Mouse (Mus musculus): Measurements from ENCODE around the gene Fam72a.
A peak's percentile ranks its signal among the peaks of the same experiment; 100 is the strongest.

The Fam72a gene

DNA sequence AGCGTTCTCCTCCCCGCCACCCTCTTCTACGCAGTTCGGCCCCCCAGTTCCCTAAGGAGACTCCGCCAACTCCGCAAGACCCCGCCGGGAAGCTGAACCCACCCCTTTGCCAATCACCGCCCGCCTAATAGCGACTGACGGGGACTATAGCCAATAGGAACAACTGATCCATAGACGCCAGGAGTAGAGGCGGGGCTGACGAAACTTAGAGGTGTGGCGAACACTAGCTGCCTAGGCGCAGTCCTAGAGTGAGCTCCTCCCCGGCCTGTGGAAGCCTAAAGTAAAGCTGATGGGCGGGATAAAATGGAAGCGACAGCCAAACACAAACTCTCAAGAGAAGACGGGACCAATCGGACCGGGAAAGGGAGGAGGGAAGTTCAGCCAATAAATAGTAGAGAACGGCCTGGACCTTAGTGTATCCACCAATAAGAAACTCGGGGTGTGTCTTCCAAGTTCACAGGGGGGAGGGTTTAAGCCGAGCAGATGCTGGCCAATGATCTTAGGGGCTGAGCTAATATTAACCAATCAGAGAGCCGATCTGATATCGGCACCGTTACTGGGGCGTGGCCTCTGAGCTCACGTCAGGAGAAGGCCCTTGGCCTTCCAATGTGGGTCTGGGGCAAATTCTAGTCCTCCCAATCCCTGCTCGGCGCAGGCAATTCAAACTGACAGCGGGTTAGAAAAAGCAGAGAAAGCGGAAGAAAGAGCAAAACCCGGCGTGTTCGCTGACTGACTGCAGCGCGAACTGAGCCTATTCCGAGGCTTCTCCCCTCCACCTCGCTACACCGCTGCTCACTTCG, at the start of gene Fam72a, which contains the start of gene Srgap2:
Gene Fam72a, plus strand, starts transcription at position 623 of the 800 bp plus-strand sequence.
Gene Srgap2, minus strand, starts transcription at position 72 of the 800 bp plus-strand sequence.
- DNase-seq: peak; percentile 99

DNA sequence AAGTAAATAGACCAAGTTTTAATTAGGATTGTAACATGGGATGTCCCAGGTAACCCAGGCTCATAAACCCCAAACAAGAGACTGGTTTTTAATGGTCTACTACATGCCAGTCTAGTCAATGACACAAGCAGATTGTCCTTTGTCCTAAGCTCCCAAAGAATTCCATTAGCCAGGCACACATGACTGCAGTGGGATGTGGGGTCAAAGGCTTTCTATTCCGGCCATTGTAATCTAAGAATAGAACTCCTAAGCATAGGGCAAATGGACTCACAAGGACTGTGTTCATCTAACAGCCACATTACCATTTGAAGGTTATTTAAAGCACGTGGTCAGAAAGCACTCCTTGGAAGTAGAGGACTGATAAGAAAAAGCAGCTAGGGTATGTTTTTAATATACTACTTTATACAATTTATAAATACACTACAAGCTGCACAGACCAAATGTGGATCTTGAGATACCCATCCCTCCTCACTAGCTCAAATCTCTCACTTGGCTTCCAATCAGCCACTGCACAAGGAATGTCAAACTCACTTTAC, 48.9 kb upstream of the Fam72a start:
- peak; percentile 28 for DNase-seq

DNA sequence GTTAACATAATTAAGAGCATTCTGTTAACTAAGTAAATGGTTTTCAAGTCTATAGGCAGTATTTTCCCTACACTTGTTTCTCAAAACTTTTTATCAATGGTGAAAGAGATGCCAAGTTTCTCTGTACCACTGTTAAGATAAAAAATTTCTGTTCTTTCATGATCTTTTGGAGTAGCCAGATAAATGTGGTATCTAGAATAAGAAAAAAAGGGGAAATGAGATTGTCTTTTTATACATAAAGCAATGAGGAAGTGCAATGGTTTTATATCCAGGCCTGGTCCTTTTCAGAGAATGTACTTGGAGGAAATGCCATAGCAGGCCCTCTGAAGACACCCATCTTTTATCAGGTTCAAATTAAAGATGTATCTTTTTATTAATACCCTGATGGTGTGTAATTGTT, 46.3 kb upstream of the Fam72a start:
- no peak for DNase-seq

DNA sequence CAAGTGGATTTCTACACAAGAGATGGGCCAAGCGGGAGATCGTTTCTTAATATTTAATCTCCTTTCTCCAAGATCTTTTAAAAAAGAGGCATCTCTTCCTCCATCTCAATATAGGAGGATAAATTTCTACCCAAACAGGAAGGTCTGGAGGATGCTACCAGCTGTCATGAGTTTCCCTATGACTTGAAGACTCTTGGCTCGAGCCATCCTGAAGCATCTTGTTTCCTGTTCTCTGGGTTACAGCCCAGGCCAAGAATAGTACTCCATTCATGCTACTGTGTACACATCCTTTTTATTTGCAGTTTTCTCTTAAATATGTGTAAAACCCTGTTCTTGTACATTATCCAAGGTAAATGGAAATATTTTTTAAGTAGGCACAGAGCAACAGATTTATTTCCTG, 45.5 kb upstream of the Fam72a start:
- no peak for DNase-seq

DNA sequence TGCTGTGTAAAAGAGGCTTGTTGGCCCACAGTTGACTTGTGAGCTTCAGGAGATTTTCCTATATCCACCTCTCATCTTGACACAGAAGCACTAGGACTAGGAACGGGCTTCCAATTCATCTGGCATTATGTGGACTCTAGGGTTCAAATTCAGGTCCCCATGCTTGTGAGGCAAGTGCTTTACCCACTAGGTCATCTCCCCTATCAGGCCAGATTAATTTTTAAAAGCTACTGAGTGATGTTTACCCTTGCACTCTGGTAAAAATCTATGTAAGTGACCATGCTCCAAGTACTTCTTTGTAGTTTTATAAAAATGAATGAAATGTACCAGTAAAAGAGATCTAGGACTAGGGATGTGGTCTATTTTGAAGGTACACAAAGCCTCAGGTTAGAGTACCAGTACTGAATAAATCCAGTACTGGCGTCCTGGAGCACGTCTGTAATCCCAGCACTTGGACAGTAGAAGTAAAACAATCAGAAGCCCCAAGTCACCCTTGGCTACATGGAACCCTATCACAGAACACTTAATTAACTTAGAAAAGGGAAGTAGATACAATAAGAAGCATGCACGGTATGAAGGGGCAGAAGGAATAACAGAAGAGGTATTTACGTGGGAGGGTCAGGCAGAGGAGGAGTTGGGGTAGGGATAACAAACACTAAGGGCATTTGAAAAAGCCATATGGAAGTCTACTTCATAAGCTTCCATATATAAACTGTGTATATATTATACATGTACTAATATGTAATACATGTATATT, 41.4 kb upstream of the Fam72a start:
- DNase-seq: no peak

DNA sequence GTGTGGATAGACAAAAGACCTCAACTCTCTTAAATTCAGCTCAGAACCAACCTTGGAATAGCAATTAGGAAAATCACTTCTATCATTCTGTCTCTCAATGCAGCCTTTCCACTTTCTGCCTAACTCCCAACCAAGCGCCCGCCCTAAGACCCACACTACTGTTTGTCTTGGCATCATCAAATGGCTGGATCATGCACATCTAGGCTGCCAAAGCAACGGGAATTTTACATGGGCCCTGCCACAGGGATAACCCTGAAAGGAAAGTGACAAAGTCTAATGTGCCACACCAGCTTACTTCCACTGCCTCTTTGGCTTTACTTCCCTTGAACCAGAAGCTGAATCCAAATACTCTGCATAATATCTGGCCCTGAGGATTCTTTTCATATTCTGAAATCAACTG, 38.4 kb upstream of the Fam72a start:
- DNase-seq: no peak

DNA sequence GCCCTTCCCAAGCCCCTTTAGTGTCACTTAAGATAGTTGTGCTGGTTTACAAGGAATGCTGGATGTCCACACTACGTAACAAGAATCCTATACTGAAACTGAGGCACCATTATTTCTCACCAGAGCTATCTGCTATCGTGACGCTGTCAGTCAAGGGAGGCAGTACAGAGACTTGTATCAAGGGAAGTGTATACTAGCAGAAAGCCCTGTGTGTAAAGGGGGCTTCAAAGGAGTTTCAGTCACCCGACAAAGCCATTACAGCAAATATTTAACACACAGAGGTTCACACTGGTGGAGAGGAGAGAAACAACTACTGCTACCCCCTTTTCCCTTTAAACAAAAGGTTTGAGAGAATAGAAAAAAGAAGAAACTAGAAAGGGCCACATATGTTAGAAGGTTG, 36.1 kb upstream of the Fam72a start:
- DNase-seq: no peak

DNA sequence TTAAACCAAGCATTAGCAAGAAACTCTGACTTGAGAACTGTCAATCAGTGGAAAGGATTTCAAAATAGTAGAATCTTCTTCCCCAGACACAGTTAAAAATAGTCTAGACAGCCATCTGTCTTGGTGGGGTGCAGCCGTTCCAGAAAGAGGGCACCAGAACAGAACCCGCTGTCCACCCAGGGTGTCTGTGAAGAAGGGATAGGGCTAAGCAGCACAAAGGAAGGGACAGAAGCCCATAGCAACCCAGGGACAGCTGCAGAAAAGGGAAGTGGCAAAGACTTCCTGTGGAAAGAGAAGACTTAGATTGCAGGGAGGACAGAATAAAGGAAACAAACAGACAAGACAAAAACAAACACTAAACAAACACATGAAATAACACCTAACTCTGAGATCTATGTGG, 35.3 kb upstream of the Fam72a start:
- DNase-seq: no peak

DNA sequence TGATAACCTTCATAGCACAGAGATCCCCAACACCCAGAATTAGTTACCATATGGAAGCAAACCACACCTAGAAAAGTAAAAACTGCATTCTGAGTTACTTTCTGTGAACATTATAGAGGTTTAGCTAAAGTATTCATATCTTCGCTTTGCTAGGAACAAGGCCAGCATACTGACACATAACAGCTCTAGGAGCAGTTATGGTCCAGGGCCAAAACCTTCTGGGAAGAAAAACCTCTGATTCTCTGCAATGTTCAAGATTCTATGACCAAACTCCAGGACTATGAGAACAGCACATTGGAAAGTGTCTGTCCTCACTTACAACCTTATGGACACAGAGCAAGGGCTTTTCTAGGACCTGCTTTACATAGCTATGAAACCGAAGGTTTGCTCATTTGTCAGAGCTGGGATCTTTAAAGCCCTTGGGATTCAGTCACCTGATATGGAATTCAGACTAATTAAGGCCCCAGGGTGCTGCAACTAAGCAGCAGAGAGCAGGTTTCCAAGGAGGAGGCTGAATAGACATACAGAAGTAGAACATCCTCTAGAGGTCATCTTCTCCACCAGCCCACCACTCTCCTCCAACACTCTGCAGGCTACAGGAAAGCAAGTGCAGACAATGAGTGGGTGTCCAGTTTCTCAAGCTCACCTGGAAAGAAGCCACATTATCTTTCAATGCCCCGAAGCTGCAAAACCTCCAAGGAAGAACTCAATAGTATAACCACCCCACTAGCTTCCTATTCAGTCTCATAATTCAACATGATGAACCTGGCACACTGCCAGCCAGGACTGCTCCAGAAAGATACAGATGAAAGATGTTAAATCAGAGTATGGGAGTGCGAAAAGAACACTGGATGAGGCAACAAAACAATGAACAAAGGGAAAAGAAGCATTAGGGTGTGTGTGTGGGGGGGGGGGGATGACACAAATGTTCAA, 33.5 kb upstream of the Fam72a start:
- no peak for DNase-seq

DNA sequence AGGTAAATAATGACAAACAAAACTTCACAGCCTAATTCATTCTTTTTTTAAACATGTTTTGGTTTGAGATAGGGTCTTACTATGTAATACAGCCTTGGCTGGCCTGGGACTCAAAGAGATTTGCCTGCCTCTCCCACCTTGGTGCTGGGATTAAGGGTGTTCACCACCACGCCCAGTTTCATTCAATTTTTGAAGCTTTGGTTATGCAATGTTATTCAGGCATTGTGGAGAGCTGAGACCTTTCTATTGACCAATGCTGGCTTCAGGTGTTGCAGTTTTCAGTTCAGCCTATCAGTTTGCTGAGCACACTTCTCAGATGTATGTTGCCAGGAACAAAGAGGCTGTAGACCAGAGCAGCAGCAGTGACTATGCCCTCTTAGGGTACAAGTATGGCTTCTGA, 29.5 kb upstream of the Fam72a start:
- DNase-seq: no peak

DNA sequence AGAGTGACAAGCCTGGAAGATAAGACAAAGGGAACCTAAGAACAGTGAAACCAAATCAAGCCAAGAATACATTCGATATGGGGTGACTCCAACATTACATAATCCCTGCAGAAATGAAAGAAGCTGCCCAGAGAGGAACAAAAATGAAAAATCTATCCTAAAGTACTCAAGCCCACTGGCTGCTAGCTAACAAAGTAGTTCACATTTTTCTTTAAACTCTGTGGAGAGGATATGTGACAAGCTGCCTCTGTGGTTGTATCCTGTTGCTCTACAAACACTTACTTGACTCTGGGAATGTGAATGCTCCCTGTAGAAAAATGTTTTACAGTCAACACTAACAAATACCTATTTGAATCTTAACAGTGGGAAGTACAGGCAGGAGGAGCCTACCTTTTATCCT, 26.0 kb upstream of the Fam72a start:
- no peak for DNase-seq

DNA sequence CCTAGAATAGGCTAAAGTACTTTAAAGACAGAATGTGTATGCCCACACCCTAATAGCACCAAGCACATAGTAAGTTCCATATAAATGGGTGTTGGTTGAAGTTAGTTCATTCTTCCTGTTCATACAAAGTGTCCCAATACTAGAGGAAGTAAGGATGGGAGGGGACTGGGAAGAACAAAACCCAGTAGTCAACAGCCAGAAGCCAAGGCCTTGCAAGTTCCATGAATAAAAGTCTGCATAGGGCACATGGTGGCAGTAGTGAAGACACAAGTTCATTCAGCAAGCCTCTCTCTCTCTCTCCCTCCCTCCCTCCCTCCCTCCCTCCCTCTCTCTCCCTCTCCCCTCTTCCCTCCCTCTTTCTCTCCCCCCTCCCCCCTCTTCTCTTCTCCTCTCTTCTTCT, 16.6 kb upstream of the Fam72a start:
- no peak for DNase-seq

DNA sequence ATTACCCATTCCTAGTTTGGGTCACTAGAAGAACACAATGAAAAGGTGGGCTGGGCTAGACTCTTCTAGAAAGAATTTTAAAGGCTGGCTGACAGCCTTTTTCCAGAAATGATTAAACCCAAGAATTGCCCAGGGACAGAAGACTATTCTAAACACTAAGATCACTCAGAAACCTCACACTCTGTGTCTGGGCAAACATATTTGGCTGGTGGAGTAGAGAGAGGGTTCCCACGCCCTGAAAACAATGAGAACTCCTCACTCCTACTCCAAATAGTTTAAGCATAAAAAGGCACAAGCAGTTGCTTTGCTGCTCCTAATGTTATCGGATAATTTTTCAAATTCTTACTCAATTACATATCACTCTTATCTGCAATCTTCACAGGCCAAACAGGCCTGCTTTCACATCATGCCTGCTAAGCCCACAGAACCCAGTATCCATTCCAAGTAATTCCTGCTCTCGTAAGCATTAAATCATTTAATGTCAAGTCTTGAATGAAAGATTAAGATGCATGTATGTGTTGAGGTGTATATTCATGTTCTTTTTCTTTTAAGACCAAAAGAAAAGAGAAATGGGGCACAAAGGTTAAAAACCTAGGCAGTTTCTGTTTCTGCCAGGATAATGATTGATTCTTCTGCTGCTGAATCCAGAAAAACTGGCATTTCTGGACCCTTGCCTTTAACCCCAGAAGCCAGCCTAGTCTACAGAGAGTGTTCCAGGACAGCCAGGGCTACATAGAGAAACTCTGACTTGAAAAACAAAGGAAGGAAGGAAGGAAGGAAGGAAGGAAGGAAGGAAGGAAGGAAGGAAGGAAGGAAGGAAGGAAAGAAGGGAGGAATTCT, 15.8 kb upstream of the Fam72a start:
- DNase-seq: no peak

DNA sequence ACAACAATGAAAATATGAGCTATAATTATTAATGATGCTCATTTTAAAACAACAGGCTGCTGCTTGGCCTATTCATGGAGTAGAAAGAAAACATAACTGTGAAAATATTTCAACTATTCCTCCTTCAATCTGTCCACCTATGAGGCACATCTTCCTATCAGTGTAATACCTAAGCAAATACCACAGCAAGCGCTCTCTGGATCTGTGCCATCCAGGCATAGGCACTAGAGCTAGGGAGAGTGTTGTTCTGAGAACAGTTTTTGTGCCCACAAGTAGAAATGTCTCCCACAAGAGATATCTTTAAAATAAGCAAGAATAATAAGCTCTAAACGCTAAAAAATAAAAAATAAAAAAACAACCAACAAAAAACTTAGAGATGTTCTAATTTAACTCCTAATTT, 14.6 kb upstream of the Fam72a start:
- DNase-seq: no peak

DNA sequence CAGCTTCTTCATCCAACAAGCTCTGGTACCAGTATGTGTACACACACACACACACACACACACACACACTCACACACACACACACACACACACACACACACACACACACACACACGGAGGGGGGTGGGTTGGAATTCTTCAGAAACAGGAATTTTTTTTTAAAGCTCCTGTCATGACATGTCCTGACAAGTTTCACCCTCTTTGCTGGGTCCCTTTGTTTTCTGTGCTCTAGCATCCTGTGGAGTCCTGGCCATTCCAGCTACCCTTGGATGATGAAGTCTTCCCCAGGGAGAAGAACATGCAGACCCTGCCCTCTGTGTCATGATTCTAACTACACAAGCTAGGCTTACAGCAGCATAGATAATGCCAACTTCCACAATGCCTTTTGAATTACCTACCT, 13.5 kb upstream of the Fam72a start:
- DNase-seq: peak; percentile 20

DNA sequence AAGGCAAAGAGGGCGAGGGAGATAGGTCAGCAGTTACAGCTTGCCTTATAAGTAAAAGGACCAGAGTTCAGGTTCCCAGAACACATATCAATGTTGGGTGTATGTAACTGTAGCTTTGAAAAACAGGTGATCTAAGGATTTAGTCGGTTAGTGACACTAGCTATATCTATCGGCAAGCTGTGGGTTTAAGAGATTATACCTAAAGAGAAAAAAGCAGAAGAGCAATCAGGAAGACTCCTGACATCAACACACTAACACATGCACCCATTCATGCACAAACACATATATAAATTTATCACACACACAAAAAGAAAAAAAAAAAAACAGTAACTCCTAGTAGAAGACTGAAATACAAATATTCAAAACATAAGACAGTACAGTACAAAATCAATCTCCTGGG, 11.1 kb upstream of the Fam72a start:
- DNase-seq: no peak

DNA sequence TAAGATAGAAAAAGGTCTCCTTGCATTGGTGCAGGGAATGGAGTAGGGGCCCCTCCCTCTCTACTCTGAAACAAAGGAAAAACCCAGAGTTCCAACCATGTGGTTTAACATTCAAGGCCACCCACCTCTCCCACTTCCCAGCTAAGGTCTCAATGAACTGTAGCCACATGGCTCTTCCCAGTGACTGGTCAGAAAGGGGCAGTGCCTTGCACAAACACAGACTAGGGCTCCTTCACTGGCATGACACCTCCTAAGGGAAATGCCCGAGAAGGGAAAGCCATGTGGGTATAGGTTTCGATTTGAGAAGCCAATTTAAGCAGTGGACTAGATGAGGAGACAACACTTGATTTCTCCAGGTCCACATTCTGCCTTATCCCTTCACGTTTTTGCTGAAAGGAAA, 3.9 kb upstream of the Fam72a start:
- DNase-seq: no peak

DNA sequence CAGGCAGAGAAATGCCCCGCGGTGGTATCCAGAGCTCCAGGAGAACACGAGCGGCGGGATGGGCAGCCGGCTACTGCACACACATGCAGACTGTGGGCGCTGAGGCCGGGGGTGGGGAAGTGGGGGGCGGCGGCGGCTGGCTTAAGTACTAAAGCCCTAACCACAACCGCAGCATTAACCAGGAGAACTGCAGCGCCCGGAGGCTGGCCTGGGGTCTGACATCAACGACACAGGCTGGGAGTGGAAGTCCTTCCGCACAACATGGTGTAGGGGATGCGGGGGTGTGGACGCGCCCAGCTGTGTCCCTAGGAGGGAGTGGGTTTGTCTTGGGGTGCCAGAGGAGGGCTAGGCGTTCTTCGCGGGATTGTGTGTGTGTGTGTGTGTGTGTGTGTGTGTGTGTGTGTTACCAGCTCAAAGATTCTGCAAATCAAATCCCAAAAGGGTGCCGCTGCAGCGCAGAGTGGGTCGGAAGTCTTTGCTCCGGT, 2.6 kb upstream of the Fam72a start:
- DNase-seq: peak; percentile 60

DNA sequence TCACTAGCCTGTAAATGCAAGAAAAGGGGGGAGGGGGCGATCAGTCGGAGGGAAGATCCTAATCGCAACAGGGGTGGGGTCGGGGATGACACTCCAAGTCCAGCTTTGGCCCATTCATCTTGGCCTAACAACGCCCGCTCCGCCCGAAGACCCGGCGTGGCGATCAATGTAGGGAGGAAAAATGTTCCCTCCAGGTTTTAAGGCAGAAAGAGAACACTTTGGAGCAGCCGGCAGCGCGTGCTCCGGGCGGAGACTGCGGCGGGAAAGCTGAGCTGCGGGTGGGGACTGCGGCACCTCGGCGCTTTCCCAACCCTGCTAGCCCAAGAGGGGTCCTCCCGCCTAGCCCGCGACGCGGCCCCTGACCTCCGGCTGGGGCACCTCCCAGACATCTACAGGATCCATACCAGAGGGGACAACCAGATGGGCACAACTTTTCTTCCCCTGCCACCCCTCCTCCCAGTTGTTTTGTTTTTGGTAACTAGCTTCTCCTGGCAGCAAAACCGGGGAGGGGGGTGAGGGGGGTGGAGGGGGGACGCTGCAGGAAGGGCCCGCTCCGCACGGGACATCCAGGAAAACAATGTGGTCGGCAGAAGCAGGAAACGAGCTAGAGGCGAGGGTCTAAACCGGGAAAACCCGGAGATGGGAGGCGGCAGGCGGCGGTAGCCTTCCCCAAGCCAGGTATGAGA, 2.0 kb upstream of the Fam72a start:
- DNase-seq: peak; percentile 66

DNA sequence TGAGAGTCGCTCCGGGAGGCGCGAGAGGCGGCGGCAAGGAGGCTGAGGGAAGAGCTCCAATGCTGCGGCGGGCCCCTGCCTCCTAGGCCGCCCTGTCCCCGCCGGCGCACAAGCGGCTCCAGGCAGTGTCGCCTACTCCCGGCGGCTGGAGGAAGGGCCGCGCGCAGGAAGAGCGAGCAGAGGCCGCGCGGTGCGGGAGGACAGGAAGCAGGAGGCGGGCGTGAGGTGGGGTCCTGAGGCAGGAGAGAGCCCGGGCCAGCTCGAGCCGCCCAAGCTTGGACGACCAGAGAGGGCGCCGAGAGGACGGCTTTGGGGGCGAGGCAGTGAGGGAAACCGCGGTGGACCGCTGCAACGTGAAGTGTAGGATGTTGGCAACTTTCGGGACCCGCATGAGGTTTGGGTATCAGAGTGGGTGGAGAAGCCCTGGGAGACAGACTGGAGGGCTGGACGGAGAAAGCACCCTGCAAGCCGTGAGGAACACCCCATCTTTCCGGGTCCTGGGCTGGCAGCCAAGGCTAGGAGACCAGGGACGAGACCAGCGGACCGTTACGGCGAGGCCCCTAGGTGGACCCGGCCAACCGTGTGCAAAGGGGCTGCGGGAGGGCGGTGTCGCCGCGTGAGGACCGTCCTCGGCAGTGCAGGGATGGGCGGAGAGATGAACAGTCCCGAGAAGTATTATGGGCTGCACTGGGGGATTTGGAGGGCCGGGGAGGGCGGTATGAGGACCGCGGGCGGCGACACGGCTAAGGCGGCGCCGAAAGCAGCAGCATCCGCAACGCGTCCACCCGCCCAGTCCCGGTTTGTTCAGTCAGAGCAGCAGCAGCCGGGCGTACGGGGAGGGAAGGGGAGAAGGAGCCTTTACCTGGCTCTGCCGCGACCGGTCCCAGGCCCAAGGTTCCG, 1.1 kb upstream of the Fam72a start:
- peak; percentile 79 for DNase-seq
